Mouse (Mus musculus) CH12.LX (cell line): ENCODE results near the gene Olfr1346.

Source experiments
- CHD2 ChIP-seq: IDR thresholded peaks from 2 replicates; pipeline ENCODE4 v1.6.1; 2011; ENCODE audit warnings: low read length, improper control_type of control experiment
- MAX ChIP-seq: IDR thresholded peaks from 2 replicates; pipeline ENCODE4 v1.6.1; 2011; ENCODE audit warnings: low read length, improper control_type of control experiment
- POLR2AphosphoS2 ChIP-seq: IDR thresholded peaks from 2 replicates; pipeline ENCODE4 v1.6.1; 2011; ENCODE audit warnings: low read depth, low read length, improper control_type of control experiment

DNA sequence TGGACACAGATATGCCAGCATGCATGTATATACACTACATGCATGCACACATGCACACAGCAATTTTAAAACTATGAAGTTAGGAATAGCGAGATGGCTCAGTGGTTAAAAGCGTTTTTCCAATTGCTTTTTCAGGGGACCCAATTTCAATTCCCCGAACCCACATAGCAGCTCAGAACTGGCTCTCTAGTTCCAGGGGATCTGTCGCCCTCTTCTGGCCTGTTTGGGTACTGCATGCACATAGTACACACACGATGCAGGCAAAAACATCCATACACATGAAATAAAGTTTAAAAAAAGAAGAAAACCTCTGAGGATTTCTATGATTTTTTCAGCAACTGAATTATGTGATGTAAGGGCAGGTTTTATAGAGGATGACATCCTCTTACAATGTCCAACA is 59.2 kb downstream of the Olfr1346 start:
- TF ChIP-seq MAX (no peak), POLR2AphosphoS2 (no peak), CHD2 (no peak)
